In genomic region chr7:83077919-83078265, GRCm38 (mm10) we compare ENCODE assay signal across 13 mouse cellular contexts.
DNase-seq lines count a peak whose midpoint lies in the region; ATAC-seq and TF ChIP-seq lines count a peak whose summit lies in the region.
"Had no signal": no experiment of that assay in that cellular context is flagged by ENCODE, and none has a peak within 500 bp of the region (broad histone marks: within the 10 kb centered on the region; RNA-seq: fewer than 3 reads in every experiment).

No protein-coding gene starts in this region.

- no peak for TF ChIP-seq POLR2A in limb, embryonic 14.5 days (IDR thresholded peaks at IDR 0.05; ENCODE audit: borderline replicate concordance, extremely low read depth, insufficient read depth, insufficient read length)

- no peaks in the 10 kb centered on the region for H3K27me3 ChIP-seq in midbrain, embryonic 11.5 days (ENCODE audit: control insufficient read depth, insufficient read depth, low read length)
- no peaks in the 10 kb centered on the region for H3K27me3 ChIP-seq in midbrain, embryonic 14.5 days (ENCODE audit: control insufficient read depth, insufficient read depth, low read length)
- H3K27me3 ChIP-seq in hindbrain, embryonic 11.5 days (ENCODE audit: control insufficient read depth, insufficient read depth, low read length): no peaks in the 10 kb centered on the region
- H3K27me3 ChIP-seq in limb, embryonic 14.5 days (ENCODE audit: control insufficient read depth, insufficient read depth, low read length): no peaks in the 10 kb centered on the region
- H3K27me3 ChIP-seq in stomach, postnatal 0 days (ENCODE audit: control insufficient read depth, insufficient read depth, low read length): no peaks in the 10 kb centered on the region
- H3K27me3 ChIP-seq: liver, embryonic 15.5 days had no signal

- H3K27ac ChIP-seq in midbrain, embryonic 11.5 days (ENCODE audit: low read depth, low read length): peak overlapping the region; percentile 3; the same call in 1 of the 2 replicates
- H3K27ac ChIP-seq in midbrain, embryonic 14.5 days (replicated peaks; ENCODE audit: low read depth, low read length): no peak overlapping the region
- peak overlapping the region; percentile 51; the same call in 1 of the 2 replicates for H3K27ac ChIP-seq in hindbrain, embryonic 11.5 days (ENCODE audit: low read depth, low read length)
- peak overlapping the region; percentile 69; the same call in 1 of the 2 replicates for H3K27ac ChIP-seq in limb, embryonic 14.5 days (replicated peaks; ENCODE audit: low read depth, low read length)
- no peak overlapping the region for H3K27ac ChIP-seq in stomach, postnatal 0 days (replicated peaks)
- H3K27ac ChIP-seq: liver, embryonic 15.5 days had no signal

- no peak for TF ChIP-seq CTCF in stomach, postnatal 0 days (IDR thresholded peaks at IDR 0.05; ENCODE audit: low read depth)

- peaks cover 11% of the 10 kb centered on the region for H3K4me1 ChIP-seq in midbrain, embryonic 11.5 days (ENCODE audit: control insufficient read depth, insufficient read depth, low read length)
- H3K4me1 ChIP-seq in midbrain, embryonic 14.5 days (ENCODE audit: control insufficient read depth, insufficient read depth, low read length): peaks cover 12% of the 10 kb centered on the region
- H3K4me1 ChIP-seq in hindbrain, embryonic 11.5 days (replicated peaks; ENCODE audit: control insufficient read depth, insufficient read depth, low read length): no peaks in the 10 kb centered on the region
- H3K4me1 ChIP-seq in limb, embryonic 14.5 days (ENCODE audit: control insufficient read depth, insufficient read depth, low read length): peaks cover 14% of the 10 kb centered on the region
- no peaks in the 10 kb centered on the region for H3K4me1 ChIP-seq in stomach, postnatal 0 days (replicated peaks; ENCODE audit: control insufficient read depth, insufficient read depth)
- H3K4me1 ChIP-seq: liver, embryonic 15.5 days had no signal

- WGBS in midbrain, embryonic 11.5 days: 6% methylated on average over 4 of the region's 4 CpGs
- 3% methylated on average over 4 of the region's 4 CpGs for WGBS in midbrain, embryonic 14.5 days
- WGBS in hindbrain, embryonic 11.5 days: 23% methylated on average over 4 of the region's 4 CpGs
- WGBS in limb, embryonic 14.5 days: 32% methylated on average over 4 of the region's 4 CpGs
- 22% methylated on average over 4 of the region's 4 CpGs for WGBS in stomach, postnatal 0 days

- no peak overlapping the region for H3K4me2 ChIP-seq in midbrain, embryonic 11.5 days
- H3K4me2 ChIP-seq in midbrain, embryonic 14.5 days (ENCODE audit: low read length): no peak overlapping the region
- no peak overlapping the region for H3K4me2 ChIP-seq in hindbrain, embryonic 11.5 days (replicated peaks; ENCODE audit: low read depth, low read length)
- H3K4me2 ChIP-seq in limb, embryonic 14.5 days (replicated peaks; ENCODE audit: low read depth, low read length, severe bottlenecking): no peak overlapping the region
- peak overlapping the region; percentile 36; the same call in 1 of the 2 replicates for H3K4me2 ChIP-seq in stomach, postnatal 0 days (replicated peaks; ENCODE audit: low read depth)
- H3K4me2 ChIP-seq: liver, embryonic 15.5 days had no signal

- no peaks in the 10 kb centered on the region for H3K9me3 ChIP-seq in midbrain, embryonic 11.5 days (ENCODE audit: control insufficient read depth, low read length)
- no peaks in the 10 kb centered on the region for H3K9me3 ChIP-seq in midbrain, embryonic 14.5 days (ENCODE audit: control insufficient read depth, low read length)
- no peaks in the 10 kb centered on the region for H3K9me3 ChIP-seq in hindbrain, embryonic 11.5 days (ENCODE audit: control insufficient read depth, low read length)
- H3K9me3 ChIP-seq in limb, embryonic 14.5 days (ENCODE audit: control insufficient read depth, low read length): no peaks in the 10 kb centered on the region
- no peaks in the 10 kb centered on the region for H3K9me3 ChIP-seq in stomach, postnatal 0 days (ENCODE audit: control insufficient read depth, low read length)
- H3K9me3 ChIP-seq: liver, embryonic 15.5 days had no signal

- DNase-seq in midbrain, embryonic 11.5 days (ENCODE audit: low spot score, missing footprints): no peak
- no peak for DNase-seq in midbrain, embryonic 14.5 days
- DNase-seq in hindbrain, embryonic 11.5 days (ENCODE audit: low spot score): no peak
- DNase-seq in limb, embryonic 14.5 days (ENCODE audit: low spot score): no peak
- DNase-seq in stomach, postnatal 0 days (ENCODE audit: low spot score): no peak
- DNase-seq in right cerebral cortex, adult 18-20 months: no peak
- DNase-seq in cerebellum, adult 8-10 months: no peak
- DNase-seq: adrenal gland, postnatal 10 days; cerebellum, adult 11-12 months; heart, adult 18-20 months; lung, postnatal 4 days had no signal

- H3K9ac ChIP-seq in midbrain, embryonic 11.5 days (ENCODE audit: low read length): no peak overlapping the region
- H3K9ac ChIP-seq in midbrain, embryonic 14.5 days (replicated peaks; ENCODE audit: low read length): no peak overlapping the region
- no peak overlapping the region for H3K9ac ChIP-seq in hindbrain, embryonic 11.5 days (ENCODE audit: low read depth, low read length)
- H3K9ac ChIP-seq in limb, embryonic 14.5 days (ENCODE audit: low read depth, low read length, severe bottlenecking): no peak overlapping the region
- no peak overlapping the region for H3K9ac ChIP-seq in stomach, postnatal 0 days (ENCODE audit: low read length)
- H3K9ac ChIP-seq: liver, embryonic 15.5 days had no signal

- no peak for TF ChIP-seq EP300 in stomach, postnatal 0 days (optimal IDR thresholded peaks at IDR 0.05)

- no peak overlapping the region for H3K4me3 ChIP-seq in midbrain, embryonic 11.5 days (ENCODE audit: low read depth, low read length)
- H3K4me3 ChIP-seq in midbrain, embryonic 14.5 days (replicated peaks; ENCODE audit: low read depth, low read length): no peak overlapping the region
- H3K4me3 ChIP-seq in hindbrain, embryonic 11.5 days (ENCODE audit: low read depth, low read length): no peak overlapping the region
- H3K4me3 ChIP-seq in limb, embryonic 14.5 days (replicated peaks; ENCODE audit: low read length): no peak overlapping the region
- H3K4me3 ChIP-seq in stomach, postnatal 0 days (ENCODE audit: low read depth, low read length): no peak overlapping the region
- H3K4me3 ChIP-seq: liver, embryonic 15.5 days had no signal

- peak; percentile 86 for ATAC-seq in midbrain, embryonic 11.5 days (ENCODE audit: low FRiP score)
- no peak for ATAC-seq in midbrain, embryonic 14.5 days (ENCODE audit: low FRiP score, low TSS enrichment)
- ATAC-seq in hindbrain, embryonic 11.5 days (ENCODE audit: low FRiP score): peak; percentile 61
- ATAC-seq in limb, embryonic 14.5 days (ENCODE audit: low FRiP score, low read depth): no peak
- ATAC-seq in stomach, postnatal 0 days (ENCODE audit: low FRiP score, low TSS enrichment): no peak
- ATAC-seq: Patski had no signal

- no peaks in the 10 kb centered on the region for H3K36me3 ChIP-seq in midbrain, embryonic 11.5 days (ENCODE audit: control insufficient read depth, insufficient read depth, low read length)
- no peaks in the 10 kb centered on the region for H3K36me3 ChIP-seq in midbrain, embryonic 14.5 days (ENCODE audit: control insufficient read depth, insufficient read depth, low read length)
- H3K36me3 ChIP-seq in hindbrain, embryonic 11.5 days (ENCODE audit: control insufficient read depth, insufficient read depth, low read length): no peaks in the 10 kb centered on the region
- no peaks in the 10 kb centered on the region for H3K36me3 ChIP-seq in limb, embryonic 14.5 days (ENCODE audit: control insufficient read depth, insufficient read depth, low read length)
- no peaks in the 10 kb centered on the region for H3K36me3 ChIP-seq in stomach, postnatal 0 days (ENCODE audit: control insufficient read depth, insufficient read depth, low read length)
- H3K36me3 ChIP-seq: liver, embryonic 15.5 days had no signal

Comparison
In these comparisons a context has a peak if more than half of its experiments do, and no peak if none do; other contexts are left out.
1. ATAC-seq: peak in midbrain, embryonic 11.5 days (single experiment) and hindbrain, embryonic 11.5 days (single experiment); none in midbrain, embryonic 14.5 days (single experiment), limb, embryonic 14.5 days (single experiment) and stomach, postnatal 0 days (single experiment).
2. H3K27ac ChIP-seq: peak in midbrain, embryonic 11.5 days (single experiment), hindbrain, embryonic 11.5 days (single experiment) and limb, embryonic 14.5 days (single experiment); none in midbrain, embryonic 14.5 days (single experiment) and stomach, postnatal 0 days (single experiment).